Mouse (Mus musculus) layer of hippocampus, postnatal 25 days (tissue): Measurements from ENCODE around the gene Asrgl1. TPM values are rescaled to one million over a fixed set of nuclear protein-coding genes. Genes with fewer than 3 reads are reported as not detected.
"Not testable (repeated sequence)": the region's sequence is repeated elsewhere in the genome, so short reads cannot be mapped to it uniquely, and the experiment has no call there.

Experiments
- DNase-seq, 2 experiments: peaks; one replicate each; pipeline ENCODE4 v3.0.0; 2022; ENCODE audit warnings: mixed read lengths in 2 of 2, low spot score in 1 of 2; ENCODE audit errors: extremely low spot score in 1 of 2
- total RNA-seq, 2 experiments: library from RNA; stranded (reverse); gene quantifications; 2 replicates each; pipeline ENCODE4 v1.2.3; 2021

The Asrgl1 gene
- total RNA-seq: 100 to 1,000 TPM; 142 to 167 TPM

DNA sequence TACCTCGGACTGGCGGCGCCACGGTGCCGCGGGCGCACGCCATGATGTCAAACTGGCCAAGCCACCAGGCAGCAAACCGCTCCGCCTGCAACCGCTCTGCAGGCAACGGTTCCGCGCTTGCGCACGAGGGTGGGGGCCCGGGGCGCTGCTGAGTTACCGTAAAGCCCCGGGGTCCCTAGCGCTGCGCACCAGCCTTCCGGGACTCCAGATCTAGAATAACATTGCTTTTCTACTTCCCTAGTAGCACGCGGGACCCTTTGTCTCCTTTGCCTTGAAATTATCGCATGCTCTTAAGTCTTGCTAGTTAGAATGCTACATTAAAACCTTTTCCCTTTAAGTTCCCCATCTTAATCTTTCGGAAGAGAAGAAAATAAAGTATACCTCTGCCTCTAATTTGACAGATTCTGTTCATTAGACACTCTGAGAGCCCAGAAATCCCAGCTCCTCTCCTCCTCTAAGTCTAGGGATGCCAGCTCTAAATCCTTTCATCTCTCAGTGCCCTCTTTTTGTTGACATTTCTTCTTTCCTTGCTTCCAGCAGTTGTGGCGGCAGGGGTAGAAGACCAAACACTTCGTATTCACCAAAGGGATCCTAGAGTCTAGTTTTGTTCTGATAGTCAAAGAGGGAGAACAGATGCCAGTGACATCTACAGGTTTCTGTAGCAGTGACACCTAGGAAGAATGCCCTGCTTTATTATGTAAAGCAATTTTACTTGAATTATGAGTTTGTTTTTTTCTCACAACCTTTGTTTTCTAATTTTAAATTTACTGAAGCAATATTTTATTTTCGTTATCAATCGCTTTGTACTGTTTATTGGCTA is at the start of gene Asrgl1:
TSS of gene Asrgl1 (minus strand) at position 125 of the 820 bp plus-strand sequence.
- peak; percentile 88 to 91 for DNase-seq

DNA sequence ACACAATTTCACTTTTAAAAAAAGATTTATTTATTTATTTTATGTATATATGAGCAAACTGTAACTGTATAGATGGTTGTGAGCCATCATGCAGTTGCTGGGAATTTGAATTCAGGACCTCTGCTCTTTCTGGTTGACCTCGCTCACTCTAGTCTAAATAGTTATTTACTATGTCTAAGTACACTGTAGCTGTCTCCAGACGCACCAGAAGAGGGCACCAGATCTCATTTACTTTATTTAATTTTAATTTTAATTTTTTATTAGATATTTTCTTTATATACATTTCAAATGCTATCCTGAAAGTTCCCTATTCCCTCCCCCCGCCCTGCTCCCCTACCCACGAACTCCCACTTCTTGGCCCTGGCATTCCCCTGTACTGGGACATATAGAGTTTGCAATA is 10.8 kb upstream of the Asrgl1 start:
- DNase-seq: no peak

DNA sequence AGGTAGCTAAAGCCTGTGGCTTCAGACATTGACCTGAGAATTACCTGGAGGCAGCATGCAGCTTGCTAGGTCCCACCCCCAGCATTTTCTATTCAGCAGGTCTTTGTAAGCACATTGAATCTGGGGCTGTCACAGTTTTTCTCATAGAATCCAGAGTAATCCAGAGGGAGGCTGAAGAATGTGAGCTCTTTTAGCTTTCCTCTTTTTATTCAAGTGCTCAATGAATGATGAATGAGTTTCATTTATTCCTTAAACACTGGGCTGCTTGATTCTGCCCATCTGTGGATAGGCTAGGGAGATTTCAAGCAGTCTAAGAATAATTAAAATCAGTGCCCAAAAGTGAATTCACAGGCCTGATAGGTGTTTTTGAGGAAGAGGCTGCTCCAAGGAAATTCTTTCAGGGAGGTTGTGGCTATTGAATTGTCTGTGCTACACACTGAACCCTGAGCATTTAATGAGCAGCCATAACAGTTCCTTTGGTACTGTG is 8.2 kb upstream of the Asrgl1 start:
- no peak for DNase-seq

DNA sequence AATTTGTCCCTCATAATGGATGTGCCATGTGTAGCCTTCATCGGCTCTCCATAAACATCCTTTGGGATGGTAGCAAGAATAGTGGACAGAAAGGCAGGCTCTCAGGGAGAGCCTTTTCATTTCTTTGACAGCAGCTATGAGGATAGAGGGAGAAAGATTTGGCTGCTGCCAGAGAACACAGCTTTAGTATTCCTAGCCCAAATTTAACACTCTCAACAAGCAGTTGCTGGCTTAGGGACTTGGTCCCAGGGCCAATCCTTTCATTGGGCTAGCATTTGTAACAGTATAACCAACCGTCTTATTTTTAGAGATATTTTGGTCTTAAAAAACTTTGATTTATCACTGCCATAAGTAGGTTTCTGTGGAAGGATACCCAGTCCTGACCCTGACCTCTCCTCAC is 7.8 kb upstream of the Asrgl1 start:
- no peak for DNase-seq

DNA sequence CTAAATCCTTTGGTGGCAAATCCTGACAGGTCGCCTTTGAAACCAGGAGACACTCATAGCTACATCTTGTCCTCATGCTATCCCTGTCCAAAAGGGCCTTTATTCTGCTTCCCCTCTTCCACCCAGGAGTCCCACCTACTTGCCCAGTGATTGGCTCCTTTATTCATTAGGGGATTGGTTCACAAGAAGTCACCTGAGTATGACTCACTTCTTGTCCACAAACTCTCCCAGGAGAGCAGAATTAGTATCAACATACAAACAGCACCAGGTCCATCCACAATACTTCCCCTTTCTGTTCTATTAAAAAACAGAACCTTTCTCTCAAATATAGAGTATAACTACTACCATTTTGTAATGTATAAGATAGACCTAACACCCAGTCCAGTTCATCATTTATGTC is 4.9 kb upstream of the Asrgl1 start:
- DNase-seq: not testable (repeated sequence)

DNA sequence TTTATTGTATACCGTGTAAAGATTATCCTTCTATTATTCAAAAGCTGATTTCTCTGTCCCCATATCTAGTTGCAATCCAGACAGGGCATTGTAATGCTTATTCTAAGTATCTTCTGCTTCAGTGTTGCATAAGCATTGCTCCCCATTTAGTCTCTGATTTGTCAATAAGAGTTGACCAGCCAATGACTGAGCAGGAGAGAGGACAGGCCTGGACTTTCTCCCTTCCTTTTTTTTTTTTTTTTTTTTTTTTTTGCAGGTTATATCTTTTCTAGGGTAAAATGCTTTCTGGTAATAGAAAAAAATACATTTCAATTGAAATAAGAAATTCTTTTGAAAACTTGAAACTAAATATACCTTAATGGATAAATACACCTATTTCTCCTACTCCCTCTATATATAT is 1.7 kb upstream of the Asrgl1 start:
- DNase-seq: no peak

DNA sequence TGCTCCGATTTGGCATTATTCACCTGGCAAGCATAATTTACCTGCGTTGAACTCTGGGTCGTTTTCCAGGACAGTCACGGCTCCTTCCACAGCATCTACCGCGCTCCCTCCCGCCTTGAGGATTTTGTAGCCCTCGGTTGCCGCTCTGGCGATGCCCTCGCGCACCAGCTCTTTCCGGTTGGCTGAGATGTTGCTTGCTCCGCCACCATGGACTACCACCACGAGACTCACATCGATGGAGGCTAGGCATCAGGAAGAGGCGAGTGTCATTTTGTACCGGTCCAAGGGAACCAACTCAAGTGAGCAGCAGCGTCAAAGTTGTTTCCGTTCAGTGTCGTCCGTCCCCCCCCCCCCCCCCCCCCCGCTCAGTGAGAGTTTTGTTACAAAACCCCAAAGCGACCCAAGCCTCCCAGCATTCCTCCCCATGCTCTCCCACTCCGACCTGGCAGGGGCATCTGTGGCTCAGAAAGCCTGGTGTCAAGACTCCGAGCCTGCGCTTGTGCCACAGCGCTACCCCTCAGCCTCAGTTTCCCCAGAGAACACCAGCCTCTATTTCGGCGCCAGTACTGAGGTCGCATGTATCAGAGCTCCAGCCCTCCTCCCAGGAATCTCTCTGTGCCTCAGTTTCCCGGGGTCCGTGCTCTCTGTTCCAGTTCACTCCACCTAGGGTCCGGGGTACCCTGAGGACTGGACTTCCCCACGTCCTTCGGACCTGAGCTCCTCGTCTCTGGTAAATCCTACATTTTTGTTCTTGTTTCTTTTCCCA is 507 bp downstream of the Asrgl1 start:
- no peak for DNase-seq

DNA sequence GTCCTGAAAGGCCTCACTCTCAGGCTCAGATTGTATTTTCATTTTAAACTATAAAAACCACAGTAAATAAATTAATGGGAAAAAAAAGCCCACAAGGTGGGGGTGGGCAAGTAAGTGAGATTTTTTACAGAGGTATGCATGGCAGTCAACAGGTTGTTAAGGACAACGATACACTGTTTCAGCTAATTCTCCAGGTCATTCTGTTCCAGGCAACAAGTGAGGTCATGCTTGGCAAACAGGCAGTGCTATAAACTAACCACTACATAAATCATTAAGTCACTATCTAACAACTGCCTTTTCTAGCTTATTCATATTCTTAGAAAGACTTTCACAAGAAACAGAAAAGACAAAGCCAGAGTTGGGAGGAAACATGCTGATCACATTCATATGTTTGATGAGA is 5.4 kb downstream of the Asrgl1 start:
- DNase-seq: no peak

DNA sequence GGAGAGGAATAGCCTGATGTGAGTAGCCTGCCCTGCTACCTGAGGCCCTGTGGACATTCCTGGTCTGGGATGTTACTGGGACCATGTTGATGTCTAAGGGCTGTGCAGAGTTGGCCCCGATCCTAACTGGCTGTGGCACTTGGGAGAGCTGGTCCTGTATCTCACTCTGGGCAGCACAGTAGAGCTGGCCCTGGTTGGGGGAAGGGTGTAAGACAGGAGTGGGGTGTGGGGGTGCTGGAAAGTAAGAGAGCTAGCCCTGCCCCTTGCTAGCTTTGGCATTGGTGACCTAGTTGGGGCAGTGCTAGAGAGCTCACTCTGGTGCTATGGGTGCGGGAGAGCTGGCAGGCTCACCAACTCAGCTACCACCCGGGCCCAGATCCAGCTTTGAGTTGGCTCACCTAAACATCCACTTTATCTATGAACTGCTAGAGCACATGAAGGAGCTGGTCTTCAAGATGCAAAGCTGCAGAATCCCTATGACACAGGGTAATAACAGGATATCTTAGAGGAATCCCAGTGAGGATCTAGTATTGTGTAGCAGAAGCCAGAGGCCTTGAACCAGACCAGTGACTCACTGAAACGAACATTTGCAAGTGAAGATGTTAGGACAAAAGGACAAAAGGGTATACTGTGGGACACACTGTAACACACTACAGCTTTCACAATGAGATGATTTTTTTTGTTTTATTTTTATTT is 6.8 kb downstream of the Asrgl1 start:
- DNase-seq: no peak

DNA sequence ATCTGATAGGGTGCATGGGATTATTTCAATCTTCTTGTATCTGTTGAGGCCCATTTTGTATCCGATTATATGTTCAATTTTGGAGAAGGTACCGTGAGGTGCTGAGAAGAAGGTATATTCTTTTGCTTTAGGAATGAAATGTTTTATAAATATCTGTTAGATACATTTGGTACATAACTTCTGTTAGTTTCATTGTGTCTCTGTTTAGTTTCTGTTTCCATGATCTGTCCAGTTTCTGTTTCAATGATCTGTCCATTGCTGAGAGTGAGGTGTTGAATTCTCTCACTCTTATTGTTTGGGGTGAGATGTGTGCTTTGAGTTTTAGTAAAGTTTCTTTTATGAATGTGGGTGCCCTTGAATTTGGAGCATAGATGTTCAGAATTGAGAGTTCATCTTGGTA is 11.4 kb downstream of the Asrgl1 start:
- DNase-seq: not testable (repeated sequence)

DNA sequence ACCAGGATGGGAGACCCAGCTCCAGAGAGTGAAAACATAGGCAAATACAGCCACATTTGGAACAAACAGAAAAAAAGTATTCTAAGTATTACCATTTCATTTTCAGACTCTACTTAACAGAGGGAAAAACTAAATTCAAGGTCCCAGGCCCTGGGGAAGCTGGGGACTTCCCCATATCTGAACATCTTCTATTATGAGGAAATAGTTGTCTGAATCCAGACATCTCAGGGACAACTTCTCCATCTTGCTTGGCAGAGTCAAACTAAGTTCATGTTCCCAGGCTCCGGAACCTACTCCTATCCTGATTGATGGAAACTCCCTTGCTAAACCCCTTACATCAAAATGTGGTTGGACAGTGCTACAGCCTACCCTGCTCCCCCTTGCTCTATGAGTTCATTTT is 13.0 kb downstream of the Asrgl1 start:
- DNase-seq: no peak

DNA sequence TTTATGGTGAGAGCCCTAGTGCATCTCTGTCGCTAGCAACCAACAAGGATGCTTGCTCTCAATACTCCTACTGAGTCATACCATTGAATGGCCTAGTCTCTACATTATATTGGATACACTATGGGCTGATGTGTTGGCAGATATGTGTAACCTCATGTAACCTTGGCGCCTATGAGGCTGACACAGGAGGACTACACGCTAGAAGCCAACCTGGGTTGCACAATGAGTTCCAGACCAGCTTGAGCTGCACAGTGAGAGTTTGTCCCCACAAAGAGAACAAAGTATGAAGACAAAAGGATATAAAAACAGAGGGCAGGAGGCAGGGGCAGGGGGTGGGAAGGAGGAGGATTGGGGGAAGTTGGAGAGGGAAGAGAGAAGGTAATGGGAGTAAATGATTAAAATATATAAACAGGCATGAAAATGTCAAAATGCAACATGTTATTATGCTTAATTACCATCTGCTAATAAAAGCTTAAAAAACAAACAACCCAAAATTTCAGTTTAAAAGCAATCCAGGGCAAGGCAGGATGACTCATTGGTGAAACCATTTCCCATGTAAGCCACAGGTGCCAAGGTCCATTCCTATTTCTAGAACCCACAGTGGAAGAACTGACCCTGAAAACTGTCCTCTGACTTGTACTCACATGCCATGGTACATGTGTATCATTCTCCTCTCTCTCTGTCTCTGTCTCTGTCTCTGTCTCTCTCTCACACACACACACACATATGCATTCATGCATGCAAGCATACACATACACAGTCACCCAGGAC is 15.6 kb downstream of the Asrgl1 start:
- no peak for DNase-seq

DNA sequence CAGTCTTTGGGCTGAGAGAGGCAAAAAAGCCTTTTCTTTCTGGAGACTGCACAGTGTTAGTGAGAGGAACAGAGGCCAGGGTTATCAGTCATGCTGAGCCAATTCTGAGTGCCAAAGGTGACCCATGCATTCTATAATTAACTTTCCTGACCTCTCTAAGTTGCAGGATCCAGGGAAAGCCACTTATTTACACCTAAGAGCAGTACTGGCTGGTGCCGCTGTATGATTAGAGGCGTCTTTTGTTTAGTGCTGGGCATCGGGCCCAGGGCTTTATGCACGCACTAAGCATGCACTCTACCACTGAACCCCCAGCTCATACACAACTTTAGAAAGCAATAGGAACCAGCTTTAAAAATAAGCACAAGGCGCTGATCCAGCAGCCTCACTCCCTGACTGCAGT is 18.2 kb downstream of the Asrgl1 start:
- DNase-seq: no peak

DNA sequence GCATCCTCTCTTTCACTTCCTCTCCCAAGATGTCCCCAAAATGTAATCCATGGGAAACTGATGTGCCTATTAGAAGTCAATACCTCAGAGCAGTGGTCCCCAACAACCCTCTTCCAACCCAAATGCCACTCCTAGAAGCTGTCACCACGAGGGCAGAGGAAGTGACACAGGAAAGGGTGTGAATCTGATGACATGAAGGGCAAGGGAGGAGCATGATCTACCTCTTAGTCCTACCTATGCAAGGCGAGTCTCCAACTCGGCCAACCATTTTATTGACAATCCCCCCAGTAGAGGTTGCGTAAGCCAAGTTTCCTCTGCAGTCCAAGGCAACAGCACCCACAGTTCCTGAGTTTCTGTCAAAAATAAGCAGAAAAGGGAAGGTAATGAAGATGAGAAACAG is 19.2 kb downstream of the Asrgl1 start:
- DNase-seq: no peak

DNA sequence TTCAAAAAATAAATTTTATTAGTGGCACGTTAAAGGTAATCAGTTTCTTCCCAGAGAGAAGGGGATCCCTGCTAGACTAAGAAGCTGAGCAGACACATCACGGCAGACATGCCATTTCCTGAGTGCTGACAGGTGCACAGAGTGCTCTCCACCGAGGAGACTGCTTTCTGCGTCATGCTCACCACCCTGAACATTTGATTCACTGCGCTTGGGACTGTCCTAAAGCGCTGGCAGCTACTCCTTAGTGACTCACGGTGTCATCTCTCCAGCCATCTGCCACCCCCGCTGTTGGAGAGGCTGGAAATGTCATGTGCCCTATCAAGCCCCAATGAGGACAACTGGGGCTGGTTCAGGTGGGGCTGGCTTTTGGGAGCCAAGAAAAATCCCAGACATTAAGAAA is 23.4 kb downstream of the Asrgl1 start:
- DNase-seq: no peak

DNA sequence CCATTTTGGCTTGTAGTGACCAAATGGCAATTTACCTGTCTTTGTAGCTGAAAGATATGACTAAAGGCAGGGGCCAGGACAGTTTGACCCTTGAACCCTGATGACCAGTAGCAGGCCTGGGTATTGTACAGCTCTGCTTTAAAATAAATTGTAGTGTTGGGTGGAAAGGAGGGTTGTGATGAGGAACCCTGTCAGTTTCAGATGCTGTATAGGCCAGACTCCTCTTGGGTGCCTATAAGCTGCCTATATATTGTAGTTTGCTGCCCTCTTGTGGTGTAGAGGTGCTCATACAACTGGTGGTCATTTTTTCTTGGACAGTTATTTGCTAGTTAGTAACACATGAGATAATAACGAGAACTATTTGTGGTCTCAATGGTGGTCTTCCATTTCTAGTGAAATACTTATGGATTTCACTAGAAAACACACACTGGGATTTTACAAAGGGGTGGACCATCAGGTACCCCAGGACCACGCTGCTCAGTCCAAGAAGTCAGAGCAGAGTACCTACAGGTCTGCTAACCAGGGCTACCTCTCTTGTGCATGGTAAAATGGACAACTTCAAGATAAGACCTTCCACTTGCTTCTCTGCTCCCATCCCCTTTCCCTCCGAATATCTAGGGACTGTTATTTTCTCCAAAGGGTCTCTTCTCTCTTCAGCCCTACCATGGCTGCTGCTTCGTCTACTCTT is 25.1 kb downstream of the Asrgl1 start:
- DNase-seq: no peak

DNA sequence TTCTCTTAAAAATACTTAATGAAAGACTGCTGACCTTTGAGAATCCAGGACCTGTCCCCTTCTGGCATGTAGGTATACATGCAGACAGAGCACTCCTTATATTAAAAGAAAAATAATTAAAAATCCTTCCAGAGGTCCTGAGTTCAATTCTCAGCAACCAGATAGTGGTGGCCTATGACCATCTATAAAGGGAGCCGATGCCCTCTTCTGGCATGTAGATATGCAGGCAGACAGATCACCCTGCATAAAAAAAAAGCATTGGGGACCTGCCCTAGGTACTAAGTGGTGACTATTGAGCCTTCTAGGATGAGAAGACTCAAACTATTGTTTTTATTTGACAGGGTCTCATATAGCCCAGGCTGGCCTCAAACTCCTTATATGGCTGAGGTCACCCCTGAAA is 26.9 kb downstream of the Asrgl1 start:
- no peak for DNase-seq

DNA sequence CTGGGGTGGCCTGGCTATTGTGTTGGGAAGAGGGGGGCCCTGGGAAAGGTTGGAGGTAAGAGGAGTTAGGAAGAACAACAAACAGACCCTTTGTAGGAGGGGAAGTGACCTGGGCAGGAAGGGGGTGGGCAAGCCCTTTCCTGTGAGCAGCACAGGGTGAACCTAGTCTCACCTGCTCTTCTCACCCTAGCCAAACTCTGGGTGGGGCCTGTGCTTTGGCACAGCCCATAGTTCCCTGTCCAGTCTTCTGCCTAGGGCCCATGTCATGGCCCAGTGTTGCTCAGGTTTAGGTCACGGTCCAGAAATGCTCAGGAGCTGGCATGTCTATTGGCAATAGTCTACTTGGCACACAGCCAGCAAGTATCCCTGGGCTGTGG is 28.1 kb downstream of the Asrgl1 start:
- DNase-seq: no peak

DNA sequence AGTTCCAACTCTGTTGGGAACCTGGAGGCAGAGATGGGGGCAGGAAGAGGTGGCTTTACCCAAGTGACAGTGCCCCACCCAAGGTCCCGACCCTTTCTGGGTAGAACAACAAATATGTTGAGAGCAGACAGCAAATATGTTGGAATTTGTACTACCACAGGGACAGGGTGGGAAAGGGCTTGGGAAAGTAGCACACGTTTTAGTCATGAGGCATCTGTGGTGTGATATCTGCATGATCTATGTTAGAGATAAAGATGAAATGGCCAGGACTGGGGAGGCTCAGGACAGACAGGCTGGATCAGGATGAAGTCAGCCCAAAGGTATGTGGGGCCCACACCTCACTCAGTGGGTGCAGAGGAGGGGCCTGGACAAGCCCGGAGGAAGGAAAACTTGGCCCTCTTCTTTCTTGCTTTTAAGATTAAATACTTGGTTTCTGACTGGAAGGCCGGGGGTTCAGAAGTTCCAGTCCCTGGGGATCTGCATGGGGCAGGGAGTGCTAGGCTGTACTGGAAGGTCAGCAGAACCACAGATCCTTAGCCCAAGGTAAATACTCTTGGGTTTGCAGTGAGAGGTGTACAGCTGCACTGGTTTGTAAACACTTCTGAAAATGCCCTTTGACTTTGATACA is 28.6 kb downstream of the Asrgl1 start:
- DNase-seq: no peak
